Mouse (Mus musculus): ENCODE data around the gene Tnc.
"Not testable (repeated sequence)": the region's sequence is repeated elsewhere in the genome, so short reads cannot be mapped to it uniquely, and the experiment has no call there.

The Tnc gene

DNA sequence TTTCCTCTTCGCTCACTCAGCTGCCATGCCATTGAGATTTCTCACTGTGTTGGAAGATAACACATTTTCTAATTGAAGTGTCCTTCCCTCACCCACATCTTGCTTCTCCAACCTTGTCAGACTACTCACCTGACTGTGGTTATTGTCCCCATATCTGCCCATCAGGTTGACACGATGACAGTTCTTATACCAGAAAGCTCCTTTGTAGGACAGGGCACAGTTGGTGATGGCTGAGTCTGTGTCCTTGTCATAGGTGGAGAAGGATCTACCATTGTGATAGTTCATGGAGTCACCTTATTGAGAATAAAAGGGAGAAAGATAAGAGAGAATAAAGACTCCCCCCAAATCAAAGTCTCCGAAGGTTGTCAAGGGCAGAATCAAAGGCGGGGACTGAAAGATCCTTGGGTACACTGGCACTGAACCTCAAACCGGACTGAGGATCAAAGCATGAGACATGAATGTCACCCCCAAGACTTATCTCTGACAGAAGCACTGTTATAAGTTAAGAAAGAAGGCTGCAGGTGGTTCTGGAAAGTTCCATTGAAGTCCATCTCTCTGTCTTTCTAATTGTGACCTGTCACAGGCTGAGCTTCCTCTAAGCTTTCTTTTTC, 84.9 kb downstream of the Tnc start:
- DNase-seq: no peak

DNA sequence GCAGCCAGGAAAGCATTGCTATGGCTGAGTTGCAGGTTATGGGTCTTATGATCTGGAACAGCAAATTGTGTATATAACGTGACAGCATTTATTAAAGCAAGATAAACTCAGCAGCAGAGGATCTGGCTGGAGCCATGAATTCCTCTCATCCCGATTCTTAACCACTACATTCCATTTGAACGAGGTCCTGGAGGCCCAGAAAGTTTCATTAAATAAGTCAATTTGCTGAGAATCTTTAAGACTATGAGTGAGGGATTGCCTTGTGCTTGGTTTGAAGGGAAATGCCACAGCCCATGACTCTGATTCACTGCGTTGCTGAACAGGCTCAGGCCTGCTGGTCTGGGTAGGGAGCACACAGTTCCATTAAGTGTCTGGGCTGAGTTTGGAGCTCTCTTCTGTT, 88.2 kb downstream of the Tnc start:
- peak; percentile 19 for DNase-seq

DNA sequence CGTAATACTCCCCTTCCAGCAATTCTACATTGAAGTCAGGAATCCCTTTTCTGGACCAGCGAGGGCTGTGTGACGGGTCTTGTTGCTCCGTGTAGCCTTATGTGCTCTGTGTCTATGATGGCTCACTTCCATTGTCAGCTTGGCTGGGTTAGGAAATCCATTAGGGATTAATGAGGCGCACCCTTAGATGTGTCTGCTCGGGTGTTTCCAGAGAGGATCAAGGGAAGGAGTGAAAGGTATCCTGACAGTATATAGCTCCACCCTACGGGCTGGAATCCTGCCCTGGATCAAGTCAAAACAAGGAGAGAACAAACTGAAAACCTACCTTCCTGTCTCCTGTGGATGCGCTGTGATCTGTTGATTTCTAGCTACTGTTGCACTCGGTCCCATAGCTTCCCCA, 96.8 kb downstream of the Tnc start:
- no peak for DNase-seq

DNA sequence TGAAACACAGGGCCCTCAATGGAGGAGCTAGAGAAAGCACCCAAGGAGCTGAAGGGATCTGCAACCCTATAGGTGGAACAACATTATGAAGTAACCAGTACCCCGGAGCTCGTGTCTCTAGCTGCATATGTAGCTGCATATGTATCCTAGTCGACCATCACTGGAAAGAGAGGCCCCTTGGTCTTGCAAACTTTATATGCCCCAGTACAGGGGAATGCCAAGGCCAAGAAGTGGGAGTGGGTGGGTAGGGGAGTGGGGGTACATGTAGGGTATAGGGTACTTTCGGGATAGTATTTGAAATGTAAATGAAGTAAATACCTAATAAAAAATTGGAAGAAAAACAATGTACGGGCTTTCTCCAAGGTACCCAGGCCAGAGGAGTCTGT, 98.1 kb downstream of the Tnc start:
- DNase-seq: not testable (repeated sequence)

DNA sequence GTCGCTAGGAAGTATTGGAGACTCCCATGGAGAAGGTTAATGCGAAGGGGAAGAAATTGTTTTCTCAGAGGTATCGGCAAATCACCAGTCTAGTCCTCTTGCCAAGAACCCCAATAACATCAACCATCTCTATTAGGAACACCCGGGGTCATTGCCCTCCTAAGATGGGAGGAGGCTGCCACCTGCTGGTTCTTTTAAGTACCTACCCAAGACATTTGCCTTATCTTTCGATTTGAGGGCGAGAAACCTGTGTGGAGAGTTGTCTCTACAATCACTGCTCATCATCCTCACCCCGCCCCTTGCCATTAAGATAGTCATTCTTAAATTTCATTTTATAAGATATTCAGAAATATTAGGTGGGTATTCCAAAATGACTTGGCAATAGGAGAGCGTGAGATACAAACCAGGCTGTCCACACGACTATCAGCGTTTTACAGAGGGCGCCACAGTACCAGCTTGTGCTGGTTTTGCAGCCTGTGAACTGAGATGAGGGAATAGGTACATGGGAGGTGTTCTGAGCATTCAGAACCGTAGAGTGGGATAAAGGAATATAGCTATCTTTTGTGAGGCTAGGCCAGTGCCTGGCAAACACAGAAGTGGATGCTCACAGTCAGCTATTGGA, 98.6 kb downstream of the Tnc start:
- peak; percentile 72 for DNase-seq

DNA sequence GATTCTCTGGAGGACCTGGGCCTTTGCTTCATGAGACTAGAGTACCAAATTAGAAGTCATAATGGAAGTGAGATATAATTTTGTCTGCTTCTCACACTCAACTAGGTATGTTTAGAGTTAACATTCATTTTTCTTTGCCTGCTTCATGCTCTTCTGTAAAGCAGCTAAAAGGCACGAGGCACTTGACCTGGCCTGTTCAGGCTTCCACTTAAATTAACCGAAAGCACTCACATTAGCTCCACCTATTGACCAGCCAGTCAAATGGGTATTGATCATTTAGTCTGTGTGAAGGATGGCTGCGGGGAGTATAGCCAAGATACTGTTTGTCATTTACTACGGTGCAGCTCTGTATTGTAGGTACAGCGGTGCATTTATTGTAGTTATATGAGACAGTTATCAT, 103.0 kb downstream of the Tnc start:
- no peak for DNase-seq

DNA sequence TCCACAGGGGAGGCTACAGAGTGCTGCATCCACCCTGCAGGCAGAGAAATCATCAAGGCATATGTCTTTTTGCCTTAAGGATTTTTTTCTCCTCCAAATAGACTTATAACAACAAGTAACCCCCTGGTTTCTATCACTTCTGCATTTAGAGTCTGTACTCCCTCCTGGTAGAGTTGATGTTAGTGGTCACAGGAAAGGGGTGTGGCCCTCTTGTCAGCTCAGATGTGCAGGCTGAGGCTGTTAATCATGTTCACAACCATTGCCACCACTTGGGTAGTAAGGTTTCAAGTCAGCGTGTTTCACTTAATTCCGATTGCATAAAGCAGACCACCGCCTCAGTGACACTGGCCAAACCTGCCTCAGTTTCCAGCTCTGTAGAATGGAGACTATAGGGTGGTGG, 103.9 kb downstream of the Tnc start:
- DNase-seq: no peak

DNA sequence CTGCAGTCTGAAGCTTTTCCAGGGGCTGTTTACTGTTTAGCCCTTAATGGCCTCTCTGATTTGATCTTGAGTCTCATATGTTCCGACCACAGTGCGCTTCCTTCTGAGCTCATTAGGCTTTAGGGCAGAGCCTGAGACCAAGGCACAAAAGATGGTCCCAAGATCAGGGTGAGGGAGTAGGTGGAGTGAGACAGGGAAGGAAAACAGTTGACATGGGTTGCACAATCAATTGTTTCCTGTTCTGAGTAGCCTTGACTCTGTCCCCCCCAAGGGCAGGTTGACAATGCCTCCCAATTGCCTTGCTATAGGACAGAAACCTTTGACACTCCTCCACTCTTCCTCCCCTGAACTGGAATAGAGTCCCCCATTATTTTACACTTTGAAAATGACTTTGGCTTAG, 105.4 kb downstream of the Tnc start:
- DNase-seq: no peak

DNA sequence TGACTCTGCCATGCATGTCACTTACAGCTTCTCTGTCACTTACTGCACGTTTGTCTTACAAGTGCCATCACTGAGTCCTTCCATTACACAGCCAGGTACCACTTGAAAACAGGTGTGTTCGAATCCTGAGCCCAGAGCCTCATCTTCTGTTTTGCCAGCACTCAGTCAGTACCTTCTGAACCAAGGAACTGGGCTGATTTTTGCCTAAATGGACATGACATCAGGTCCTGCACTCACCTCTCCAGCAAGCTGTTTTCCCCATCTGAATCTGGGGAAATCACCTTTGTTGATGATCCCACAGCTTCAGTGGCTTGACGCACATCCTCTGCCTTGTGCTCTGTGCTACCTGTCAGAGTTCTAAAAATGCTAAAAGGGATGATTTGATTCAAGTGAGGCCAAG, 107.4 kb downstream of the Tnc start:
- no peak for DNase-seq

DNA sequence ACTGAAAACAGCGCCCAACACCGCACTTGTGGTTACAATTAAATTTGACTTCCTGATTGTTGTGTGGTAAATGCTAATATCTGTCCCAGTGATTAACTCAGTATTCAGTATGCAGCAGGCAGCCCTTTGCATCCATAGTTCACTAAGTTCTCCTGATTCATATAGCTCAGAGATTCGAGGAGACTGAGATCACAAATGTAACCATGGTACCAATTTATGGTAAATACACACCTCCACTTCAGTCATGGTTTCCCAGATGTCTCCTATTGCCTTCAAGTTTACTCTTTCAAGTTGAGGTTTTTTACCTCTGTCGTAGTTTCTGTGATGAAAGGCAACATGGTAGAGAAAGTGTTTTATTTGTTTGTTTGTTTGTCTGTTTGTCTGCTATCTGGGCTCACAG, 110.9 kb downstream of the Tnc start:
- DNase-seq: no peak

DNA sequence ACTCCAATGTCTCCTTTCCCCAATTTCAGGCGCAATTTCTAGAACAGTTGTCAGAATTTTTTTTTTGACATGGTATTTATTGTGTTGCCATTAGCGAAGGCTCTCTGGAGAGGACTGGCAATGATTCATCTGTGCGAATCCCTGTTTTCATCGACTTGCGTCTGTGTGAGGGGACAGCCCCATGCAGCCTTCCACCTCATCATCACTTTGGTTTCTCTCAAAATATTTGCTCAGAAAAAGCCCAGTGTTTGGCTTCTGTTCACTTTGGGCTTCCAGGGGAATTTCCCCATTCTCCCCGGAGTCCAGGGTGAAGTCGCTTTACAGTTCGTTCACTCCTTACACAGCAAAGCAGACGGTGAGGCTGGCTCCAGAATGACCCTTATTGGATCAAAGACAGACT, 111.5 kb downstream of the Tnc start:
- DNase-seq: no peak

DNA sequence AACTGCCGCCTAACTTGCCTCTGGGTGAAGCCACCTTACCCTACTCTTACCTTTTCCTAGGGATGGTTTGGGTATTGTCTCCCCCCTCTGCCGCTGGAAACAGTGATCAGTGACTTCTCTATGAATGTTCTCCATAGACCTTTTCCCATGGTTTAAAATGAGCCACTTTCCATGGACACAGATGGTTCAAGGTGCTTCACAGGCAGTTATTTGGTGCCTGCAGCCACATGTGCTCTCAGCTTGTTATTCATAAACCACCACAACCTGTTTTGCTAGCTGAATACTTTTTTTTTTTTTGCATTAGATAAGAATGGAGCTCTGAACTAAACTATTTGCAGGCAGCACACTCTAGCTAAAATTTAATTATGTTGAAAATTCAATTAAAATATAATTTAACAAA, 116.0 kb downstream of the Tnc start:
- no peak for DNase-seq

DNA sequence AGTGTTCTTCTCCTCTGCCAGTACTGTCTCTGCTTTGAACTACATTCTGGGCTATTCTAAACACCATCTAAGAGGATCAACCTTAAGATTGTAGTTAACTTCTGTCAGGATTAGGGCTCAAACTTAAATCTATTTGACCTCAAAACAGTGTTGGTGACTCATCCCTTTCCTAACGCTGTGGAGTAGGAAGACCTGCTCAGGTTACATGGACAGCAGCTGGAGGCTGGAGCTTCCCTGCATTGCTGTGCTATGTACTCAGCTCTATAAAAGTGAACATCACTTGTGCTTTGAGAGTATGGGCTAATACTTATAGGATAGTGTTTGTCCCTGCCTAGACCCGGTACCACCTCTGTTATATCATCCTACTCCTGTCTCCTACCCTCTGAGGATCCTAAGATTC, 117.3 kb downstream of the Tnc start:
- DNase-seq: no peak

DNA sequence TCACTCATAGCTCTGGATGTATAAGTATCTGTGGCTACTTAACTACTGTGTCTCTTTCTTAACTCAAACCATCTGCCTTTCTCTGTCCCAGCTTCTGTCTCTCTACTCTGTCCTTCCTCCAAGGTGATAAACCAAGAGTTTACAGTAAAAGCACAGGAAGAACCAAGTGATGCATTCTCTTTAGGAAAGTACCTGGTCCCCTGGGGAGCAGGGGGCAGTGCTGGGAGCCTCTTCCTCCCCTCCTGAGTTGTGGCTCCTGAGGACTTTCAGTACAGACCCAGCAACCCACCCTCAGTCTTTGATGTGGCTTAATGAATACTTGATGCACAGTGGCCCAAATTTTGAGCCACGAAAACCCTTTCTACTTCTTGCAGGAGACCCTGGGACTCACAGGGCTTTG, 118.6 kb downstream of the Tnc start:
- no peak for DNase-seq

DNA sequence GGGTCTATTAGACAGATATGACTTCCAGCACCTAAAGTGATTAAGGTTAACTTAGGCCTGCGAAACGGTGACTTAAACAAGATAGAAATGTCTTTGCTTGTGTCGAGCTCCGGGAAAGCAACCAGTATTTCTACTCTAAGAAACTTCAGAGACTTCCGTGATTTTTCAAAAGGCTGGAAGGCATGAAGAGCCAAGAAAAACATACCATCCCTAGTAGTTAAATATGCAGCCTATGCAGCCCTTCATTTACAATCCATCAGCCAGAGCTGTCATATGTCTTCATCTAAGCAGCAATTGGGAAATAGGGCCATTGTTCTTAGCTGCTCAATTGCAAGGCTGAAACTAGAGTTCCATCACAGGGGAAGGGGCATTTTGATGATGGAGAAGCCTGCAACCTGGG, 129.6 kb downstream of the Tnc start:
- no peak for DNase-seq

DNA sequence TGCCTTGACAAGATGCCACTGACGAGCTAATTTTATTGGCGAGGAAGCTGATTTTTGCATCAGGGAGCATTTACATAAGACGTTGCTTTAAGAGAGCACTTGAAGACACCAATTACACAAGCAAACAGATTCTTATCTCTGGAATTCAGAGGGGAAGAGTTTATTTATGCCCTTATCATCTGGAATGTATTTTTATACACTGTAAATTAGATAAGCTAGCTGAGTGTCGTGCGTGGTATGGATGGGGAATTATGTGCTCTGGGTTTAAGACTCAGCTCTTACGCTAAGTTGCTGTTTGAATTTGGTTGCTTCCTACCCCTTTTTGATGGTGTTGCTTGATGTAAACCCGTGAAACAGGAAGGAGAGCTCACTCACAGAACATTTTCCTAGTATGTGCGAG, 130.1 kb downstream of the Tnc start:
- DNase-seq: no peak

DNA sequence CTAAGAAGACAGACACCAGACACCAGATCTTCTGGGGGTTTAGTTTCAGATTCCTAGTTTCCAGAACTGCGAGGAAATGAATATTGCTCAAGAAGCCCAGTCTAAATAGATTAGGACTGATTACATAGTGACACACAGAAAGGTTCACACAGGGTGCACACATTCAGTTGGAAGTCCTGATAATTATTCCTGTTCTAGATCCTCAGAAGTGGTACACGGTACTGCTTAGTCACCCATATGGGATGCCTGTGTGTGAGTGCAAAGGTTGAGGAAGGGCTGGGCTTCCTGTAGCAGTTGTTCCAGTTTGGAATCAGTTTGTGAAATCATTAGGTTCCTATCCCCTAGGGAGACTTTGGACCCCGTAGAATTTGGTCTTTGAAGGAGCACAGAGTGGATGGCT, 130.5 kb downstream of the Tnc start:
- DNase-seq: no peak
